Mouse (Mus musculus) hindbrain, embryonic 11.5 days (tissue): ENCODE measurements at regions not wholly inside any gene's neighbourhood (a gene's known extent, or its start where the extent isn't known, plus 50 kb on each side); places are given as distances from the start of the nearest gene placed in this dataset.

Experiments
- ATAC-seq: fragments of 200-750 bp; cut with Nextera tagmentation; 2 replicates; pipeline ENCODE4 v1.8.0; 2017; ENCODE audit warnings: mild to moderate bottlenecking, moderate TSS enrichment, moderate library complexity; ENCODE audit not compliant: low FRiP score
- DNase-seq: peaks from one replicate; pipeline ENCODE4 v3.0.0-alpha.2; 2015; ENCODE audit warnings: low spot score
- H3K27ac ChIP-seq: fragments of 300-500 bp; sonication (generic); 2 replicates; pipeline ENCODE4 v1.5.1; 2014; ENCODE audit warnings: mild to moderate bottlenecking, low read depth, low read length
- H3K27me3 ChIP-seq: fragments of 300-500 bp; sonication (generic); 2 replicates; pipeline ENCODE4 v1.6.1; 2014; ENCODE audit warnings: mild to moderate bottlenecking, low read length, moderate library complexity, mixed read lengths; ENCODE audit not compliant: control insufficient read depth, insufficient read depth
- H3K36me3 ChIP-seq: fragments of 300-500 bp; sonication (generic); 2 replicates; pipeline ENCODE4 v1.6.1; 2014; ENCODE audit warnings: mild to moderate bottlenecking, low read length, moderate library complexity, mixed read lengths; ENCODE audit not compliant: control insufficient read depth, insufficient read depth
- H3K4me1 ChIP-seq: fragments of 300-500 bp; sonication (generic); replicated peaks from 2 replicates; pipeline ENCODE4 v1.6.1; 2014; ENCODE audit warnings: low read length, mixed read lengths; ENCODE audit not compliant: control insufficient read depth, insufficient read depth
- H3K4me2 ChIP-seq: fragments of 300-500 bp; sonication (generic); replicated peaks from 2 replicates; pipeline ENCODE4 v1.6.1; 2014; ENCODE audit warnings: mild to moderate bottlenecking, low read depth, low read length
- H3K4me3 ChIP-seq: fragments of 300-500 bp; sonication (generic); 2 replicates; pipeline ENCODE4 v1.5.1; 2014; ENCODE audit warnings: low read depth, low read length
- H3K9ac ChIP-seq: fragments of 300-500 bp; sonication (generic); 2 replicates; pipeline ENCODE4 v1.6.1; 2014; ENCODE audit warnings: low read depth, low read length
- H3K9me3 ChIP-seq: fragments of 300-500 bp; sonication (generic); 2 replicates; pipeline ENCODE4 v1.6.1; 2016; ENCODE audit warnings: low read length; ENCODE audit not compliant: control insufficient read depth
- WGBS: fragments of 180-500 bp; shearing (Covaris S2); extraction: QIAGEN DNeasy Blood & Tissue Kit; methylation state at CpG from one replicate; pipeline ENCODE4 v1.1.7; 2014; 5-methylcytosine and 5-hydroxymethylcytosine counted together

- H3K4me1 ChIP-seq, result no peaks in the 10 kb centered on the region
- no peak overlapping the region for H3K9ac ChIP-seq
- H3K27me3 ChIP-seq, result no peaks in the 10 kb centered on the region
- WGBS, result 45% methylated on average over 1 of the region's 1 CpGs
- no peak overlapping the region for H3K4me2 ChIP-seq
- no peaks in the 10 kb centered on the region for H3K36me3 ChIP-seq
- no peak for DNase-seq
- no peak for ATAC-seq
- no peak overlapping the region for H3K27ac ChIP-seq
- H3K9me3 ChIP-seq, result no peaks in the 10 kb centered on the region
- no peak overlapping the region for H3K4me3 ChIP-seq
Measured at GRCm38 (mm10) chr4:7450991-7451390, 787.9 kb downstream of the Car8 start.

GRCm38 (mm10) chr4:7429308-7429707, 809.5 kb downstream of the Car8 start:
- WGBS, result 88% methylated on average over 3 of the region's 3 CpGs
- H3K9ac ChIP-seq, result no peak overlapping the region
- no peak overlapping the region for H3K27ac ChIP-seq
- ATAC-seq, result no peak
- no peaks in the 10 kb centered on the region for H3K4me1 ChIP-seq
- H3K4me3 ChIP-seq, result no peak overlapping the region
- H3K27me3 ChIP-seq, result no peaks in the 10 kb centered on the region
- no peak for DNase-seq
- H3K36me3 ChIP-seq, result no peaks in the 10 kb centered on the region
- H3K9me3 ChIP-seq, result no peaks in the 10 kb centered on the region
- H3K4me2 ChIP-seq, result no peak overlapping the region

GRCm38 (mm10) chr4:7424081-7424480, 814.8 kb downstream of the Car8 start:
- H3K27ac ChIP-seq, result no peak overlapping the region
- no peaks in the 10 kb centered on the region for H3K9me3 ChIP-seq
- no peak for ATAC-seq
- DNase-seq, result no peak
- no peak overlapping the region for H3K9ac ChIP-seq
- no peak overlapping the region for H3K4me3 ChIP-seq
- H3K27me3 ChIP-seq, result no peaks in the 10 kb centered on the region
- H3K36me3 ChIP-seq, result no peaks in the 10 kb centered on the region
- no peaks in the 10 kb centered on the region for H3K4me1 ChIP-seq
- H3K4me2 ChIP-seq, result no peak overlapping the region

- WGBS, result 75% methylated on average over 4 of the region's 4 CpGs
- H3K9me3 ChIP-seq, result no peaks in the 10 kb centered on the region
- ATAC-seq, result no peak
- no peak overlapping the region for H3K9ac ChIP-seq
- H3K4me2 ChIP-seq, result no peak overlapping the region
- no peaks in the 10 kb centered on the region for H3K4me1 ChIP-seq
- H3K27ac ChIP-seq, result no peak overlapping the region
- H3K27me3 ChIP-seq, result no peaks in the 10 kb centered on the region
- no peak for DNase-seq
- H3K4me3 ChIP-seq, result no peak overlapping the region
- H3K36me3 ChIP-seq, result no peaks in the 10 kb centered on the region
Measured at GRCm38 (mm10) chr4:7423204-7423603, 815.6 kb downstream of the Car8 start.

- Histone ChIP-seq H3K9me3 (no peaks in the 10 kb centered on the region), H3K27ac (no peak overlapping the region), H3K4me3 (no peak overlapping the region), H3K27me3 (no peaks in the 10 kb centered on the region), H3K4me2 (no peak overlapping the region), H3K4me1 (no peaks in the 10 kb centered on the region), H3K36me3 (no peaks in the 10 kb centered on the region), H3K9ac (no peak overlapping the region)
- ATAC-seq (no peak), DNase-seq (no peak)
- 96% methylated on average over 3 of the region's 3 CpGs for WGBS
Measured at GRCm38 (mm10) chr4:7422787-7423186, 816.1 kb downstream of the Car8 start.

GRCm38 (mm10) chr4:7414301-7414700, 824.5 kb downstream of the Car8 start:
- H3K4me3 ChIP-seq, result no peak overlapping the region
- H3K9me3 ChIP-seq, result no peaks in the 10 kb centered on the region
- no peak for DNase-seq
- no peaks in the 10 kb centered on the region for H3K36me3 ChIP-seq
- WGBS, result 84% methylated on average over 2 of the region's 2 CpGs
- H3K4me2 ChIP-seq, result no peak overlapping the region
- no peaks in the 10 kb centered on the region for H3K4me1 ChIP-seq
- ATAC-seq, result no peak
- H3K9ac ChIP-seq, result no peak overlapping the region
- H3K27ac ChIP-seq, result no peak overlapping the region
- H3K27me3 ChIP-seq, result no peaks in the 10 kb centered on the region

GRCm38 (mm10) chr4:7392696-7393095, 846.1 kb downstream of the Car8 start:
- no peak overlapping the region for H3K4me3 ChIP-seq
- no peaks in the 10 kb centered on the region for H3K36me3 ChIP-seq
- H3K9ac ChIP-seq, result no peak overlapping the region
- no peaks in the 10 kb centered on the region for H3K4me1 ChIP-seq
- H3K4me2 ChIP-seq, result no peak overlapping the region
- no peak overlapping the region for H3K27ac ChIP-seq
- DNase-seq, result no peak
- H3K27me3 ChIP-seq, result no peaks in the 10 kb centered on the region
- WGBS, result 45% methylated on average over 1 of the region's 1 CpGs
- ATAC-seq, result no peak
- H3K9me3 ChIP-seq, result no peaks in the 10 kb centered on the region

- no peak overlapping the region for H3K9ac ChIP-seq
- peak; percentile 86 for DNase-seq
- H3K4me3 ChIP-seq, result no peak overlapping the region
- no peak overlapping the region for H3K27ac ChIP-seq
- no peaks in the 10 kb centered on the region for H3K36me3 ChIP-seq
- WGBS, result 83% methylated on average over 7 of the region's 7 CpGs
- no peaks in the 10 kb centered on the region for H3K27me3 ChIP-seq
- no peak for ATAC-seq
- no peaks in the 10 kb centered on the region for H3K9me3 ChIP-seq
- H3K4me1 ChIP-seq, result no peaks in the 10 kb centered on the region
- no peak overlapping the region for H3K4me2 ChIP-seq
Measured at GRCm38 (mm10) chr4:7391596-7391995, 847.2 kb downstream of the Car8 start.

- no peak overlapping the region for H3K27ac ChIP-seq
- no peak overlapping the region for H3K4me2 ChIP-seq
- no peaks in the 10 kb centered on the region for H3K4me1 ChIP-seq
- DNase-seq (no peak), ATAC-seq (no peak)
- H3K9me3 ChIP-seq, result no peaks in the 10 kb centered on the region
- no peak overlapping the region for H3K4me3 ChIP-seq
- no peak overlapping the region for H3K9ac ChIP-seq
- no peaks in the 10 kb centered on the region for H3K36me3 ChIP-seq
- H3K27me3 ChIP-seq, result no peaks in the 10 kb centered on the region
Measured at GRCm38 (mm10) chr4:7385069-7385468, 853.8 kb downstream of the Car8 start.
